Mouse (Mus musculus) T-helper 17 cell (primary cell): ENCODE data around the gene Mprip.

Experiments used
- in situ Hi-C, 2 experiments: fragments of 300-600 bp; cut with MboI, MseI; formaldehyde crosslinking; loops; 1 replicate in 1 of 2; 2 replicates in 1 of 2; pipeline ENCODE4 v1.15.1; 2025; ENCODE audit warnings: high pct_unique_total_duplicates in 2 of 2

The Mprip gene

GRCm38 (mm10) chr11:59787199-59787781 is 126.2 kb downstream of the Mprip start, which contains the start of gene Pld6:
TSS of gene Pld6 (minus strand) at chr11:59787645.
- in situ Hi-C loops: loop anchor here in 1 of 2 experiments (10.0 kb wide), 1 partner anchor 1108 kb away; no protein-coding TSS in a partner anchor

- in situ Hi-C loops: loop anchor here in 1 of 2 experiments (10.0 kb wide), 1 partner anchor 1105 kb away; no protein-coding TSS in a partner anchor
Measured at GRCm38 (mm10) chr11:59789311-59789710, 128.2 kb downstream of the Mprip start.

- in situ Hi-C loops: no loop called here
Measured at GRCm38 (mm10) chr11:59793390-59793789, 132.3 kb downstream of the Mprip start.

- in situ Hi-C loops: no loop called here
Measured at GRCm38 (mm10) chr11:59800412-59800811, 139.3 kb downstream of the Mprip start.

DNA sequence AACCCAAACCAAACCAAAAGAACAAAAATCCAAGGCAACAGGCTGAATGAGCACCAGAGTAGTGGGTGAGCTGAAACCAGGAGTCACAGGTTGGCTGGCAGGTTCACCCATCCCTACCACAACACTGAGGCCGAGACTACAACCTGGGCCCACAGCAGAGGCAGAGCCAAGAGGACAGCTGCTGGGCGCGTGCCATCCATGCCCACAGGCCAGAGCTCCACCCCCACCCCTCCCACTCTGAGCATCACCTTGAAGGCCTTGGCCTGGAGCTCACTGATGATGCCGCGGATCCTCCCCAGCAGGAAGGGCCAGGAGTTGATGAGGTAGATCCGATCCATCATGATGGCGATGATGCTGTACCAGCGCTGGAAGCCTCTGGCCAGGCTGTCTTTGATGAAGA is 140.8 kb downstream of the Mprip start:
- in situ Hi-C loops: no loop called here

DNA sequence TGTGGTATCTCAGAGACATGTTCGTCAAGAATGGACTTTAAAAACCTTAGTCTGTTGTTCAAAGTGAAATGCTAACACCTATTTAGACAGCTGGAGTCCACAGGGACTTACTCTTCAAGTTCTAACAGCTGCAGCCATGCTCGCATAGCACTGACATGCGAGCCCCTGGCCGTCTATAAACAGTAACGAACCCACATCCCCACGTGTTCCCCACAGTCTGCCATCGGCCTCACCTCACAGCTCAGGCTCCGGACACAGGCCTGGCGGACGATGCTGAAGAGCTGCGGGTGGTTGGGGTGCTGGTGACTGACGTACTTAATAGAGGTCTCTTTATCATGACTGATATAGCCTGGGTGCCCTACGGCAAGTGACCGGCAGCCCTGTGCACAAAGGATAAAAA is 142.4 kb downstream of the Mprip start:
- in situ Hi-C loops: no loop called here

- in situ Hi-C loops: no loop called here
Measured at GRCm38 (mm10) chr11:59804409-59805110, 143.5 kb downstream of the Mprip start.

GRCm38 (mm10) chr11:59805256-59805655 is 144.2 kb downstream of the Mprip start:
- in situ Hi-C loops: no loop called here

- in situ Hi-C loops: no loop called here
Measured at GRCm38 (mm10) chr11:59805656-59806055, 144.6 kb downstream of the Mprip start.

- in situ Hi-C loops: no loop called here
Measured at GRCm38 (mm10) chr11:59808170-59808960, 147.3 kb downstream of the Mprip start.

- in situ Hi-C loops: no loop called here
Measured at GRCm38 (mm10) chr11:59809071-59809669, 148.1 kb downstream of the Mprip start.

- in situ Hi-C loops: no loop called here
Measured at GRCm38 (mm10) chr11:59809670-59810474, 148.8 kb downstream of the Mprip start, which contains the start of gene Flcn. TSS of gene Flcn (minus strand) at chr11:59810016.

DNA sequence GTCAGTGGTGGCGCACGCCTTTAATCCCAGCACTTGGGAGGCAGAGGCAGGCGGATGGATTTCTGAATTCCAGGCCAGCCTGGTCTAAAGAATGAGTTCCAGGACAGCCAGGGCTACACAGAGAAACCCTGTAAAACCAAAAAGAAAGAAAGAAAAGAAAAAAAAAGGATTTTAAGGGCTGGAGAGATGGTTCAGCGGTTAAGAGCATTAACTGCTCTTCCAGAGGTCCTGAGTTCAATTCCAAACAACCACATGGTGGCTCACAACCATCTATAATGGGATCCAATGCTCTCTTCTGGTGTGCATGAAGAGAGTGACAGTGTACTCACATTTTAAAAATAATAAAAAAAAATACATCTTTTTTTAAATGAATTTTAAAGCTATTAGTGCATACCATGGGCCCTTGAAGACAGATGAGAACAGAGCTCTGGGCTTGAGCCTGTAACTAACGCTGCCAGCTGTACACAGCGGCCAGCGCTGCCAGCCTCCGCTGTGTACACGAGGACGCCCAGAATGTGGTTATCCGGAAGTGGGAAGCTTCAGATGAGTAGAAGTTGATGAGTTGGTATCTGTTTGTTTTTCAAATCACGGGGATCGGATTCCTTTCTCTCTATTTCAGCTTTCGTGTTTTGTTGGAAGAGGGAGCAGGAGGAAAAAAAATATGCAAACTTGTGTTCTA is 149.5 kb downstream of the Mprip start:
- in situ Hi-C loops: no loop called here

DNA sequence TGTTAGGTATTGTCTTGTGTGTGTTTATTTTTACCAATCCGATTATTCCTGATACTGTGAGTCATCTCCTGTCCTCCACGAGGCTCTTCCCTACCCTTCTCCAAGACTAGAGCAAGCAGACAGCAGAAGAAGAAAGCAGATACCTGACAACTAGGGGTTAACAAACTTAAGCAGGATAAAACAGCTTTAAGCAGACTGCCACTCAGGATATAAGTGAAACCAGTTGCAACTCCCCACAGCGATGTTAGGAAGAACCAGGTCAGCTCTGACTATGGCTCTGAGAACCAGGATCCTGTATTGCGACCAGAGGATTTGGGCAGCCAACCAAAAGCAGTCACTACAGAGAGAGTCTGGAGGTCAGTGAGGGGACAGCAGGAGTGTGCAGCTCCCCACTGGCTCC is 150.1 kb downstream of the Mprip start:
- in situ Hi-C loops: no loop called here

- in situ Hi-C loops: no loop called here
Measured at GRCm38 (mm10) chr11:59813276-59813675, 152.2 kb downstream of the Mprip start.

DNA sequence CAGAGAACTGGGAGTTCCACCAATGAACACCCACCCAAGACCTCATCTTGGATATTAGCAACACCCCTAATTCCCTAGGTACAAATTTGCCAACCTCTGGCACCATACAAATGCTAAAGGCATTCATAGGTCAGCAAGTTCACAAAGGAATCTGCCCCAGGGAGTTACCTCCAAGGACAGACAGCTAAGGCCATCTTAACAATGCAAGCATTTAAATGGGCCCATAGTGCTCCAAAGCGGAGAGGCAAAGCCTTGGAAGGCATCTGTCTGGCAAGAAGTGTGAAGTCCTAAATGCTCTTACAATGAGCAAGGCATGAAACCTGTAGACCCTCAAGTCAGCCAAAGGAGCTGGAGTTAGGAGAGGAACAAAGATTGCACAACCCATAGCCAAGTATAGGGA is 153.2 kb downstream of the Mprip start:
- in situ Hi-C loops: no loop called here

- in situ Hi-C loops: no loop called here
Measured at GRCm38 (mm10) chr11:59814936-59815335, 153.8 kb downstream of the Mprip start.

DNA sequence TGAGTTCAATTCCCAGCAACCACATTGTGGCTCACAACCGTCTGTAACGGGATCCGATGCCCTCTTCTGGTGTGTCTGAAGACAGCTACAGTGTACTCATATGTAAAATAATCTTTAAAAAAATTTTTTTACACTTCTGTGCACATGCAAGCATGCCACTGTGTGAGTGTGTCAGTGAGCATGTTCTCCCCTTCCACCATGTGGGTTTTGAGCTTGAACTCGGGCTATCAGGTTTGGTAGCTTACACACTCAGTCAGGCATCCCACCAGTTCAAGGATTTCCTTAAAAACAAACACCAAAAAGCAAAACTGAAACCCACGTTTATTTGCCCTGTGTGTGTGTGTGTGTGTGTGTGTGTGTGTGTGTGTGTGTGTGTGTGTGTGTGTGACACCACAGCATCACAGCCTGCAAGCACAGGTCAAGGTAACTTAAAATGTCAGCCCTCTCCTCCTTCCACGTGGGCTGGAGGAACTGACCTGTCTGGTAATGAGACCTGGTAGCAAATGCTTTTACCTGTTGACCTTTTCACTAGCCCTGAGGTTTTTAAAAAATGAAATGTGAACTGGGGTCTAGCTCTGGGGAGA is 154.5 kb downstream of the Mprip start:
- in situ Hi-C loops: no loop called here

GRCm38 (mm10) chr11:59817916-59818315 is 156.8 kb downstream of the Mprip start:
- in situ Hi-C loops: no loop called here

- in situ Hi-C loops: no loop called here
Measured at GRCm38 (mm10) chr11:59821625-59822024, 160.5 kb downstream of the Mprip start.
